Mouse (Mus musculus): Measurements from ENCODE around the gene Clcnka. TPM values are rescaled to one million over a fixed set of nuclear protein-coding genes. Genes with fewer than 3 reads are reported as not detected.

The Clcnka gene
- polyA plus RNA-seq, 1 experiment: not detected

Other genes with a start within 250 kb of the Clcnka start
- gene Rsg1, start 184.8 kb downstream of the Clcnka start, polyA plus RNA-seq (2012; rRNA removed): 2.4 and 2.6 TPM in 2 replicates
- gene Arhgef19, start 159.2 kb downstream of the Clcnka start, polyA plus RNA-seq (2012; rRNA removed): 8.3 and 13.5 TPM in 2 replicates
- 20.2 and 25.6 TPM in 2 replicates for gene Epha2, start 97.5 kb downstream of the Clcnka start, polyA plus RNA-seq (2012; rRNA removed)
- 0.28 and 0.66 TPM in 2 replicates for gene Fam131c, start 30.5 kb downstream of the Clcnka start, polyA plus RNA-seq (2012; rRNA removed)
- gene Clcnkb, start 17.3 kb upstream of the Clcnka start, polyA plus RNA-seq (2012; rRNA removed): 0.30 TPM in 1 of 2 replicates, not detected in the other
- 30.6 and 48.4 TPM in 2 replicates for gene Hspb7, start 22.1 kb upstream of the Clcnka start, polyA plus RNA-seq (2012; rRNA removed)
- 0.81 and 0.85 TPM in 2 replicates for gene Srarp, start 37.4 kb upstream of the Clcnka start, polyA plus RNA-seq (2012; rRNA removed)
- 23.4 and 26.3 TPM in 2 replicates for gene Zbtb17, start 45.9 kb upstream of the Clcnka start, polyA plus RNA-seq (2012; rRNA removed)
- 3.5 and 10.7 TPM in 2 replicates for gene Spen, start 139.9 kb upstream of the Clcnka start, polyA plus RNA-seq (2012; rRNA removed)
- gene Fblim1, start 207.4 kb upstream of the Clcnka start, polyA plus RNA-seq (2012; rRNA removed): 95.1 and 129 TPM in 2 replicates
- 0.87 and 0.94 TPM in 2 replicates for gene Tmem82, start 219.9 kb upstream of the Clcnka start, polyA plus RNA-seq (2012; rRNA removed)
- 0.10 and 0.14 TPM in 2 replicates for gene Slc25a34, start 225.1 kb upstream of the Clcnka start, polyA plus RNA-seq (2012; rRNA removed)

All from urinary bladder, adult 2 months (tissue).